Mouse (Mus musculus) G1E (cell line): Measurements from ENCODE around the gene Acot10. TPM values are rescaled to one million over a fixed set of nuclear protein-coding genes. Genes with fewer than 3 reads are reported as not detected.

ENCODE experiments used
- ATAC-seq: 2 replicates; pipeline ENCODE4 v1.8.0; 2016; ENCODE audit warnings: mild to moderate bottlenecking; ENCODE audit not compliant: insufficient number of reproducible peaks, poor library complexity, low FRiP score, severe bottlenecking; ENCODE audit errors: extremely low read depth
- DNase-seq: peaks from one replicate; pipeline ENCODE4 v3.0.0; 2012; ENCODE audit warnings: low spot score
- H3K27me3 ChIP-seq: 2 replicates; pipeline ENCODE4 v1.6.1; 2012; ENCODE audit warnings: mild to moderate bottlenecking, low read length, inconsistent platforms; ENCODE audit not compliant: insufficient read depth
- H3K36me3 ChIP-seq: replicated peaks from 2 replicates; pipeline ENCODE3; 2012; ENCODE audit warnings: mild to moderate bottlenecking, inconsistent platforms
- H3K4me1 ChIP-seq: 2 replicates; pipeline ENCODE4 v1.6.1; 2012; ENCODE audit warnings: low read depth, low read length, inconsistent platforms, mixed read lengths; ENCODE audit not compliant: insufficient read depth
- H3K4me3 ChIP-seq: 2 replicates; pipeline ENCODE4 v1.5.1; 2012; ENCODE audit warnings: low read depth, mild to moderate bottlenecking, inconsistent platforms, low read length, moderate library complexity, mixed read lengths
- H3K9me3 ChIP-seq: replicated peaks from 2 replicates; pipeline ENCODE4 v1.6.1; 2012; ENCODE audit warnings: inconsistent platforms
- CTCF ChIP-seq: IDR thresholded peaks from 2 replicates; pipeline ENCODE4 v1.5.1; 2012; ENCODE audit warnings: low read depth, low read length, inconsistent platforms, mixed read lengths
- GATA1 ChIP-seq: IDR thresholded peaks from 2 replicates; pipeline ENCODE4 v1.6.1; 2012; ENCODE audit warnings: borderline replicate concordance, low read length, inconsistent platforms, mixed read lengths
- GATA2 ChIP-seq: IDR thresholded peaks from 2 replicates; pipeline ENCODE4 v1.6.1; 2012; ENCODE audit warnings: low read depth, low read length, inconsistent platforms, borderline replicate concordance
- POLR2AphosphoS5 ChIP-seq: IDR thresholded peaks from 2 replicates; pipeline ENCODE4 v1.6.1; 2012; ENCODE audit warnings: low read depth, low read length, inconsistent platforms; ENCODE audit not compliant: insufficient replicate concordance
- TAL1 ChIP-seq: conservative IDR thresholded peaks from 2 replicates; pipeline ENCODE4 v1.6.1; 2012; ENCODE audit warnings: low read depth, low read length, inconsistent platforms, mixed read lengths
- polyA plus RNA-seq: library from polyadenylated mRNA; stranded (reverse); fragments of >175 nt; gene quantifications from 2 replicates; pipeline ENCODE4 v1.2.3, GENCODE M21; 2012
- total RNA-seq, 2 experiments: library from RNA; stranded (forward) in 1 of 2; stranded (reverse) in 1 of 2; fragments of 200-1000 nt in 1 of 2; fragments of >200 nt in 1 of 2; fragmentation: Nextera tagmentation in 1 of 2; gene quantifications; 2 replicates each; pipeline ENCODE4 v1.2.3; 2014 to 2017

Acot10 gene
- total and polyA plus RNA-seq, 3 experiments = 0.16 TPM; not detected in 2

- no peak for TF ChIP-seq TAL1
- no peak for TF ChIP-seq GATA1
- TF ChIP-seq CTCF = no peak
- TF ChIP-seq POLR2AphosphoS5 = no peak
- TF ChIP-seq GATA2 = no peak
- Histone ChIP-seq H3K4me3 (no peak overlapping the region), H3K4me1 (no peaks in the 10 kb centered on the region), H3K27me3 (no peaks in the 10 kb centered on the region), H3K9me3 (no peaks in the 10 kb centered on the region), H3K36me3 (no peaks in the 10 kb centered on the region)
- DNase-seq = no peak
- ATAC-seq = no peak
These were observed 800 bp upstream of the Acot10 start for GRCm38 (mm10) chr15:20667350-20667749.

GRCm38 (mm10) chr15:20660221-20660620 is 6.3 kb downstream of the Acot10 start:
- H3K36me3 ChIP-seq = no peaks in the 10 kb centered on the region
- no peak for TF ChIP-seq CTCF
- no peak for TF ChIP-seq GATA2
- no peak for TF ChIP-seq TAL1
- no peak for TF ChIP-seq POLR2AphosphoS5
- no peak for ATAC-seq

GRCm38 (mm10) chr15:20642905-20643414 is 23.6 kb downstream of the Acot10 start:
- H3K4me3 ChIP-seq = no peak overlapping the region
- DNase-seq = no peak
- H3K9me3 ChIP-seq = no peaks in the 10 kb centered on the region
- H3K27me3 ChIP-seq = no peaks in the 10 kb centered on the region
- ATAC-seq = no peak
- H3K4me1 ChIP-seq = no peaks in the 10 kb centered on the region
- TF ChIP-seq TAL1 (no peak), GATA1 (no peak), GATA2 (no peak), POLR2AphosphoS5 (no peak), CTCF (no peak)
- H3K36me3 ChIP-seq = no peaks in the 10 kb centered on the region

More at GRCm38 (mm10) chr15:20660221-20660620, 6.3 kb downstream of the Acot10 start:
- Histone ChIP-seq H3K4me1 (no peaks in the 10 kb centered on the region), H3K9me3 (no peaks in the 10 kb centered on the region), H3K4me3 (no peak overlapping the region), H3K27me3 (no peaks in the 10 kb centered on the region)
- no peak for DNase-seq

- H3K4me3 ChIP-seq = no peak overlapping the region
- no peak for ATAC-seq
- no peak for TF ChIP-seq TAL1
- TF ChIP-seq POLR2AphosphoS5 = no peak
- TF ChIP-seq GATA1 = no peak
- TF ChIP-seq GATA2 = no peak
- TF ChIP-seq CTCF = no peak
- H3K36me3 ChIP-seq = no peaks in the 10 kb centered on the region
- H3K27me3 ChIP-seq = no peaks in the 10 kb centered on the region
- no peak for DNase-seq
- no peaks in the 10 kb centered on the region for H3K9me3 ChIP-seq
- no peaks in the 10 kb centered on the region for H3K4me1 ChIP-seq
These were observed 27.4 kb downstream of the Acot10 start for GRCm38 (mm10) chr15:20639155-20639554.

GRCm38 (mm10) chr15:20634593-20634992 is 32.0 kb downstream of the Acot10 start:
- DNase-seq (no peak), ATAC-seq (no peak)
- Histone ChIP-seq H3K27me3 (no peaks in the 10 kb centered on the region), H3K4me3 (no peak overlapping the region), H3K4me1 (no peaks in the 10 kb centered on the region), H3K9me3 (no peaks in the 10 kb centered on the region), H3K36me3 (no peaks in the 10 kb centered on the region)
- TF ChIP-seq TAL1 (no peak), GATA2 (no peak)

Other genes with a start within 250 kb of the Acot10 start
- gene Cdh12, start 217.5 kb downstream of the Acot10 start, total RNA-seq (2014; fragmentation: Nextera tagmentation) = not detected in 2 replicates
- 0.06 and 0.11 TPM in 2 replicates for gene Cdh12, start 217.5 kb downstream of the Acot10 start, total RNA-seq (2017)
- not detected in 2 replicates for gene Cdh12, start 217.5 kb downstream of the Acot10 start, polyA plus RNA-seq